Mouse (Mus musculus): ENCODE measurements at regions not wholly inside any gene's neighbourhood (a gene's known extent, or its start where the extent isn't known, plus 50 kb on each side); places are given as distances from the start of the nearest gene placed in this dataset.

DNA sequence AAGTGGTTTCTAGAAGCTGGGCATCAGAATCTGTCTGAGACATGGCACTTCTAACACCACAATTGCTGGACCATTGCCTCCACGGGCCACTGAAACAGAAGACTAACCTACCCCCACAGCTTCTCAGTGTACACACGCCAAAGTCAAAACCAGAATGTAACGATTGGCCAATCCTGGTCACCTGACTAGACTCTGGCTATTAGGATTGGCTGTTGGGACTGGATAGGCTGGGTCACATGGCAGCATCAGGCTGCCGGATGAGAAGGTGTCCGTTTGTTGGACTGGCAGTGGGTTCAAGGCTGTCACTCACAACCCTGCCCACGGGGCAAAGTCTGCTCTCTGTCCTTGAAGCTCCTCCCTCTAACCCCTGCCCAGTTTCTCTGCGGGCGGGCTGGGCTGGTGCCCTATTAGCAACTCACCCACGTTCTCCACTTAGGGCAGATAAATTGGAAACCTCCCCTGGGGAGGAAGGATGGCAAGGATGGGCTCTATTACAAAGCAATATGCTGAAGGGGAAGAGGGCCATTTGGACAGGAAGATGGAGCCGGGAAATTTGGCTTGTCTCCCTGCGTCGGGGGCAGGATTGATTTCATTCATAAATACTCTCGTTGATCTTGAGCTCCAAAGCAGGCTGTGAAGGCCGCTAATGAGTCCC is 214.3 kb upstream of the Sdk2 start:
- WGBS, result 68% methylated on average over 14 of the region's 14 CpGs
- ATAC-seq (ENCODE audit: borderline replicate concordance, extremely low read depth, low FRiP score, low TSS enrichment), result no peak
- peaks cover 10% of the 10 kb centered on the region; the same call in 1 of the 2 replicates for H3K27me3 ChIP-seq

DNA sequence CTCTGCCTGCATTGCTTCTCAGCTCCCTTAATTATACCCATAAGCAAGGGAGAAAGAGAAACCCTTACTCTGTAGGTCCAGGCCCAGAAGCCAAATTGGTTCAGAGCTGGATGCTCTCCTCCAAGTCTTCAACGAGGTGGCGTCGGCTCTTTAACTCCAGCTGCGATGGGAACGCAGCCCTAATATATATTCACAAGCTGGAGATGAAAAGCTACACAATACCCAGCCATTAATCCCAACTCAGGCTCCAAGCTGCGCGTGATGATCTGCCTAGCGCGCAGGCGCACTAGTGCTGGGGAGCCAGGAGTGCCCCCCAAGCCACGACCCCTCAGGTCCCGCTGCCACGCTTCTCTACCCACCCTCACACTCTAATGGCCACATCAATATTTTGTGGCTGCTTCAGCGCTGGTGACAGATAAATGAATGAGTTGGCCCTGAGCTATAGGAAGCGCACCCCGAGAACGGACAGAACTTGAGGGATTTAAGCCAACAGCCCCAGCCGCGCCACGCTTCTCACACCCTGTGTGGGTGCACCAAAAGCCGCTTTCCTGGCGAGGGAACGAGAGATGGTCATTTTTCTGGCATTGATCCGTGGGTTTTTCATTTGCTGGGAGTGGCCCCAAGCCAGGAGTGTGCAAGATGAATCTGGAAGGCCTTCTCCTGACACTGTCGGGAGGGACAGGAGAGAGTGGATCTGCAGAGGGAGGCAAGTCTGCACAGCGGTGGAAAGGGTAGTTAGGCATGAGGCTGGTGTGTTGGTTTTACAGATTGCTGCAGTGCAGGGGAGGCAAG is 210.9 kb upstream of the Sdk2 start:
- H3K9ac ChIP-seq, result no peak overlapping the region
- H3K27me3 ChIP-seq, result peaks cover 10% of the 10 kb centered on the region; the same call in 1 of the 2 replicates
- peak; percentile 63; the same call in 1 of the 2 replicates for ATAC-seq (ENCODE audit: borderline replicate concordance, extremely low read depth, low FRiP score, low TSS enrichment)
- H3K27ac ChIP-seq, result peak overlapping the region; percentile 22; the same call in 1 of the 2 replicates
- no peak overlapping the region for H3K4me3 ChIP-seq
- H3K4me2 ChIP-seq, result 0 out of 2 replicates have a peak overlapping the region, but pooled peaks have one; percentile 28
- no peaks in the 10 kb centered on the region for H3K9me3 ChIP-seq
- peaks cover 18% of the 10 kb centered on the region for H3K4me1 ChIP-seq
- WGBS, result 48% methylated on average over 26 of the region's 26 CpGs
- no peaks in the 10 kb centered on the region for H3K36me3 ChIP-seq

More for the DNA sequence above, 214.3 kb upstream of the Sdk2 start:
- no peak overlapping the region for H3K4me2 ChIP-seq
- H3K9ac ChIP-seq, result no peak overlapping the region
- H3K4me3 ChIP-seq, result no peak overlapping the region
- H3K27ac ChIP-seq, result no peak overlapping the region
- peaks cover 18% of the 10 kb centered on the region for H3K4me1 ChIP-seq
- no peaks in the 10 kb centered on the region for H3K36me3 ChIP-seq
- H3K9me3 ChIP-seq, result no peaks in the 10 kb centered on the region

- Histone ChIP-seq H3K36me3 (no peaks in the 10 kb centered on the region), H3K27ac (no peak overlapping the region), H3K4me3 (no peak overlapping the region), H3K27me3 (peaks cover 7% of the 10 kb centered on the region; the same call in 1 of the 2 replicates), H3K4me1 (no peaks in the 10 kb centered on the region), H3K4me2 (no peak overlapping the region), H3K9ac (no peak overlapping the region), H3K9me3 (no peaks in the 10 kb centered on the region)
- no peak for ATAC-seq (ENCODE audit: borderline replicate concordance, extremely low read depth, low FRiP score, low TSS enrichment)
- WGBS, result 81% methylated on average over 10 of the region's 10 CpGs
These were observed 203.7 kb upstream of the Sdk2 start for GRCm38 (mm10) chr11:114270358-114271072.

DNA sequence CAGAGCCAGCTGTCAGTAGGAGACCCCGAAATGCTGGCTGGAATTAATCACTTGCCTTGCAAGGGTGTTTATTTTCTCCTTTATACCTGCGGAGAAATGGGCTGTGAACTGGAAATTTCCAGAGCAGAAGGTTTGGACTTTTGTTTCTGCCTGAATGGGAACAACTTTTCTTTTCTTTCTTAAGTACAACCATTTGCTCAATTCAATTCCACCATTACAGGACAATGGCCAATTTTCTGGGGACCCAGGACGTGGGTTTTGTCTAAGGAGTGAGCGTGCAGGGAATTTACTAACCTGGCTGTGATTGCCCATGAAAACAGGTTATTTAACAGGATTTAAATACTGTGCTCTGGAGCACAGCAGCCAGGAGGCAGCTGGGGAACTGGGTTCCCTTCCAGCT is 195.1 kb upstream of the Sdk2 start:
- H3K27me3 ChIP-seq, result 0 out of 2 replicates have a peak, but pooled peaks cover 7% of the 10 kb centered on the region
- H3K27ac ChIP-seq, result no peak overlapping the region
- no peak overlapping the region for H3K4me2 ChIP-seq
- H3K36me3 ChIP-seq, result no peaks in the 10 kb centered on the region
- no peak for ATAC-seq (ENCODE audit: borderline replicate concordance, extremely low read depth, low FRiP score, low TSS enrichment)
- H3K9ac ChIP-seq, result no peak overlapping the region
- 55% methylated on average over 4 of the region's 4 CpGs for WGBS
- no peaks in the 10 kb centered on the region for H3K4me1 ChIP-seq
- H3K9me3 ChIP-seq, result no peaks in the 10 kb centered on the region
- H3K4me3 ChIP-seq, result no peak overlapping the region

DNA sequence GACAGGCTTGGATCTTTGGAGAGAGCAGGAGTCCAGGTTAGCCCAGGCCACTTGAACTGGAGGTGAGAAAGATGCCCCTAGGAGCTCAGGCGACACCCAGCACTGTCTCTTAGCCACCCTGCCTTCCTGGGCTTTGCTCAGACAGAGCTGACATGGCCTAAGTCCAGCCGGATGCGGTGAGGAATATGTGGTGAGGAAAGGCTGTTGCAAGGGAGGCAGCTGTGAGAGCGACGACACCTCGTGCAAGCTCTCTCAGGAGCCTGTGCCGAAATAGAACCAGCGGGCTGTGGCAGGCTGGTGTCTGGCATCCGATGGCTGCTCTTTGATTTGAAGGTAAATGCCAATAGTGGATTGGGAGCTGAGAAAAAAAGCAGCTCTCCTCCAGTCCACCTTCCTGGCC is 191.4 kb upstream of the Sdk2 start:
- Histone ChIP-seq H3K4me3 (no peak overlapping the region), H3K36me3 (no peaks in the 10 kb centered on the region), H3K9ac (no peak overlapping the region), H3K27me3 (0 out of 2 replicates have a peak, but pooled peaks cover 16% of the 10 kb centered on the region), H3K27ac (no peak overlapping the region), H3K9me3 (no peaks in the 10 kb centered on the region), H3K4me1 (no peaks in the 10 kb centered on the region), H3K4me2 (no peak overlapping the region)
- no peak for ATAC-seq (ENCODE audit: borderline replicate concordance, extremely low read depth, low FRiP score, low TSS enrichment)
- 82% methylated on average over 9 of the region's 9 CpGs for WGBS

GRCm38 (mm10) chr11:114257756-114258155 is 190.9 kb upstream of the Sdk2 start:
- no peaks in the 10 kb centered on the region for H3K9me3 ChIP-seq
- no peak for ATAC-seq (ENCODE audit: borderline replicate concordance, extremely low read depth, low FRiP score, low TSS enrichment)
- no peaks in the 10 kb centered on the region for H3K36me3 ChIP-seq
- no peak overlapping the region for H3K4me2 ChIP-seq
- H3K9ac ChIP-seq, result no peak overlapping the region
- H3K27ac ChIP-seq, result no peak overlapping the region
- H3K4me3 ChIP-seq, result no peak overlapping the region
- H3K27me3 ChIP-seq, result 0 out of 2 replicates have a peak, but pooled peaks cover 16% of the 10 kb centered on the region
- 26% methylated on average over 6 of the region's 6 CpGs for WGBS
- no peaks in the 10 kb centered on the region for H3K4me1 ChIP-seq

- Histone ChIP-seq H3K4me1 (no peaks in the 10 kb centered on the region), H3K27me3 (0 out of 2 replicates have a peak, but pooled peaks cover 16% of the 10 kb centered on the region), H3K27ac (no peak overlapping the region), H3K9ac (no peak overlapping the region), H3K4me2 (no peak overlapping the region), H3K36me3 (no peaks in the 10 kb centered on the region), H3K9me3 (no peaks in the 10 kb centered on the region), H3K4me3 (no peak overlapping the region)
- WGBS, result 66% methylated on average over 4 of the region's 4 CpGs
- ATAC-seq (ENCODE audit: borderline replicate concordance, extremely low read depth, low FRiP score, low TSS enrichment), result no peak
These were observed 190.2 kb upstream of the Sdk2 start for GRCm38 (mm10) chr11:114257061-114257460.

GRCm38 (mm10) chr11:114254344-114254743 is 187.5 kb upstream of the Sdk2 start:
- Histone ChIP-seq H3K4me2 (no peak overlapping the region), H3K27me3 (0 out of 2 replicates have a peak, but pooled peaks cover 16% of the 10 kb centered on the region), H3K9me3 (no peaks in the 10 kb centered on the region), H3K4me3 (no peak overlapping the region), H3K4me1 (no peaks in the 10 kb centered on the region), H3K36me3 (no peaks in the 10 kb centered on the region), H3K27ac (no peak overlapping the region), H3K9ac (no peak overlapping the region)
- WGBS, result 55% methylated on average over 1 of the region's 1 CpGs
- no peak for ATAC-seq (ENCODE audit: borderline replicate concordance, extremely low read depth, low FRiP score, low TSS enrichment)

GRCm38 (mm10) chr11:114251614-114252013 is 184.8 kb upstream of the Sdk2 start:
- Histone ChIP-seq H3K9ac (no peak overlapping the region), H3K9me3 (no peaks in the 10 kb centered on the region), H3K36me3 (no peaks in the 10 kb centered on the region), H3K4me2 (no peak overlapping the region), H3K4me1 (peaks cover 6% of the 10 kb centered on the region; the same call in 1 of the 2 replicates), H3K4me3 (no peak overlapping the region), H3K27ac (no peak overlapping the region), H3K27me3 (0 out of 2 replicates have a peak, but pooled peaks cover 14% of the 10 kb centered on the region)
- ATAC-seq (ENCODE audit: borderline replicate concordance, extremely low read depth, low FRiP score, low TSS enrichment), result no peak
- 85% methylated on average over 7 of the region's 7 CpGs for WGBS

DNA sequence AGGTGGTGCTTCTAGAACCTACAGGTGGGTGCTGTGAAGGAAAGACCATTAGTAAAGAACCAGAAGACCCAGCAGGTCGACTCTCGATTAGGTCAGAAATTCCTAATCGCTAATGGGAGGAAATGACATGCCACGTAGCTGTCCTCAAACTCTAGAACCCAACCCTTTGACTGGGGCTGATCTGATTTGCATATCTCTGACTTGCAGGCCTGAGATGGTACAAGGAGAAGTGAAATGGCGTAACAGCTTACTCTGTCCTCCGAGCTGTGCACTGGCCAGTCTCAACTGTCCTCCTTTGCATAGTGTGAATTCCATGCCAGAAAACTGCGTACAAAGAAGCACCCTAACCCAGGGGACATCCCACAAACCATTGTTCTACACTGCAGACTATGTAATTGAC is 182.4 kb upstream of the Sdk2 start:
- H3K9ac ChIP-seq, result no peak overlapping the region
- no peak overlapping the region for H3K4me2 ChIP-seq
- no peak overlapping the region for H3K4me3 ChIP-seq
- H3K27ac ChIP-seq, result no peak overlapping the region
- WGBS, result 72% methylated on average over 7 of the region's 7 CpGs
- H3K9me3 ChIP-seq, result no peaks in the 10 kb centered on the region
- H3K36me3 ChIP-seq, result no peaks in the 10 kb centered on the region
- no peak for ATAC-seq (ENCODE audit: borderline replicate concordance, extremely low read depth, low FRiP score, low TSS enrichment)
- peaks cover 8% of the 10 kb centered on the region for H3K27me3 ChIP-seq
- peaks cover 6% of the 10 kb centered on the region; the same call in 1 of the 2 replicates for H3K4me1 ChIP-seq

DNA sequence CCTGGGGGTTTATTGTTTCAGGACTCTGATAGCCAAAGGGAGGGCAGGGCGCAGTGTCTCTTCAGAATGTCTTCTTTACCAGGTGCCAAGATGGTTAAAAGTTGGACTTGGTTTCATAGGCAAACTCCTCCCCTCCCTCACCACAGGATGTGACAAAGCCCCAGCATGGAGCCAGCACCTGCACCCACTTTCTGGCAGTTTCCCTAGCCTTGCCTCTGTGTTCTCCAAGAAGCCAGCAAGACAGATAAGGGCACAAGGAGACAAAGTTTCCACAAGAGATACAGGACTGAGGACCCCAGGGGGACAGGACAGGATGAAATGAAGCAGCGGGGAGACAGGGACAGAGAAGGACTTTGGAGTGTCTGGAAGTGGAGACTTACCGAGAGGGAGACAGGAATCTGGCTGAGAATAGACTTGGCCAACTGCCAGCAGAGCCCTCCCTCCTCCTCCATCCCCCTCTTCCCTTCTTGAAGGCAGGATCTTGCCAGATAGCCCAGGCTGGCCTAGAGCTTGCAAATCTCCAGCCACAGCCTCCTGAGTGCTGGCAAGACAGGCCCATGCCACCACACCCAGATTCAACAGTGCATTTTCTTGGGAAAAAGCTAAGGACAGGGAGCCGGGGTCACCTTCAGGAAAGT is 181.5 kb upstream of the Sdk2 start:
- no peak for ATAC-seq (ENCODE audit: borderline replicate concordance, extremely low read depth, low FRiP score, low TSS enrichment)
- Histone ChIP-seq H3K4me2 (no peak overlapping the region), H3K9ac (no peak overlapping the region), H3K27me3 (peaks cover 6% of the 10 kb centered on the region), H3K9me3 (no peaks in the 10 kb centered on the region), H3K4me3 (no peak overlapping the region), H3K4me1 (peaks cover 6% of the 10 kb centered on the region; the same call in 1 of the 2 replicates), H3K27ac (no peak overlapping the region), H3K36me3 (no peaks in the 10 kb centered on the region)
- WGBS, result 47% methylated on average over 4 of the region's 4 CpGs
